Mouse (Mus musculus) cerebellum, adult 9-11 months (tissue): ENCODE measurements at regions not wholly inside any gene's neighbourhood (a gene's known extent, or its start where the extent isn't known, plus 50 kb on each side); places are given as distances from the start of the nearest gene placed in this dataset.

ENCODE experiments used
- DNase-seq: peaks from one replicate; pipeline ENCODE4 v3.0.0; 2022

- DNase-seq = no peak
Observed at GRCm38 (mm10) chr9:74342176-74342575, 232.0 kb downstream of the Wdr72 start.

- no peak for DNase-seq
Observed at GRCm38 (mm10) chr9:74345027-74345426, 234.9 kb downstream of the Wdr72 start.

- no peak for DNase-seq
Observed at GRCm38 (mm10) chr9:74348776-74349175, 238.6 kb downstream of the Wdr72 start.

GRCm38 (mm10) chr9:74365930-74366438 lies 255.8 kb downstream of the Wdr72 start:
- DNase-seq = no peak

GRCm38 (mm10) chr9:74376191-74376590 lies 266.0 kb downstream of the Wdr72 start:
- DNase-seq = no peak

DNA sequence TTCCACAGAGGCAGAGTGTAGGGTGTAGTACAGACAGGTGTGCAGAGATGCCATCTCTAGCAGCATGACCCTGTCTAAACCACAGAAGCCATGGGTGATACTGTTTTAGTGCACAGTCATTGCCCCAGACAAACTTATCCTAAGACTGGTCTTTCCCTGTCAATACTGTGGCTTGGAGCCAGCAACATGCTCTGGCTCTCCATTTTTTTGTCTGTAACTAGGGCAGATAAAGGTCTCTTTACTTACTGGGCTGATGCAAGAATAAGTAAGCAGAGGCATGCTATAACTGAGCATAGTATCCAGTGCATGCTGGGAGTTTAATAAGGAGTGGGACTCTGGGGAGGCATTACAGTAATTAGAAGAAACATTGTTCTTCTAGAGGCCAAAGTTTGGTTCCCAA lies 267.0 kb downstream of the Wdr72 start:
- no peak for DNase-seq

- DNase-seq = no peak
Observed at GRCm38 (mm10) chr9:74384206-74384896, 274.2 kb downstream of the Wdr72 start.

- no peak for DNase-seq
Observed at GRCm38 (mm10) chr9:74425594-74425993, 315.4 kb downstream of the Wdr72 start.

DNA sequence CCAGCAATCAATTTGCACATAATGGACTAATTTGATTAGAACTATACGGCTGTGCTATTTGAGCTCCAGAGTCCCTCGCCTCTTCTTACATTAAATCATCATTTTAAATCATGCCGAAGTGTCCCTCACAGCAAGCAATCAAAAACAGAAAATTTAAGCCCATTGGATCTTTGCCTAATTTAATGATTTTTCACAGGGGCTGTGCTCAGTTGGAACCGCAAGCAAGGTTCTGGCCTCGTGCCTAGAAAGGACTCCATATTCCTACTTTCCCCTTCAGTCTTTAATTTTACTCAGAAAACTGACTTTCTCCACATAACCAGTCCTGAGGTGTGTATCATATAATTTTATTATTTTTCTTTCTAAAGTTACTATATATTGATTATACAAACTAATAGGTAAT lies 339.8 kb downstream of the Wdr72 start:
- DNase-seq = no peak

- no peak for DNase-seq
Observed at GRCm38 (mm10) chr9:74461084-74461483, 350.9 kb downstream of the Wdr72 start.

DNA sequence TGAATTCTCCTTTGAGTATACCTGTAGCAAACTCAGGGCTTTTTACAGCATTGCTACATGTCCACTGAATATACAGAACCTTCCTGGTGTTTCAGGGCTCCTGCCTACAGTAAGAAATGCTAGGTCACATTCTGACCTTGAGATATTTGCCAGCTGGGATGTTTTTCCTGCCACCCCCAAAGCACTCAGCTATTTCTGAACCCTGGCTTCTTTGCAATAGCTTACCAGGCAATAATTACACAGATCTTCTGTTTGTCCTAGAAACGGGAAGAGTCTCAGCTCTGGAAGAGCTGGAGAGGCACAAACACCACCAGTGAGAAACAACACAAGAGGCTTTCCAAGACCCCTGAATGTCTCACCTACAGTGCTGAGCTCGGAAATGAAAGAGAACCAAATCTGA lies 366.7 kb downstream of the Wdr72 start:
- no peak for DNase-seq

DNA sequence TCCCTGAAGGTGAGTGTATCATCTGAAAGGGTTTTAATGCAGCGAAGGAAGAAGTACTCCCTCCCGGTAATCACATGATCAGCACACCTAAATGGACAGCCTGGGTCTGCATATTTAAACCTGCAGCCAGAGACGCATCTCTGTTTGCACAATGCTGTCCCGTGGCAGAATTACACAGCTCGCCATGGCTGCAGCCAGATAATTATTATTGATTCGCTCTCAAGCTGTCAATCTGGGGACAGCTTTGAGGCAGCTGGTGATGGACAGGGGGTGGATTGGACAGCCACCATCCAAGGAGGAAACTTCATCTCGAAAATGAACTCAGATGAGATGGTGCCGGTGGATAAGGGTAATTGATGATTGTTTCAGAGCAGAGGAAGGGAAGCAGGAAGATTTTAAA lies 369.1 kb downstream of the Wdr72 start:
- no peak for DNase-seq

DNA sequence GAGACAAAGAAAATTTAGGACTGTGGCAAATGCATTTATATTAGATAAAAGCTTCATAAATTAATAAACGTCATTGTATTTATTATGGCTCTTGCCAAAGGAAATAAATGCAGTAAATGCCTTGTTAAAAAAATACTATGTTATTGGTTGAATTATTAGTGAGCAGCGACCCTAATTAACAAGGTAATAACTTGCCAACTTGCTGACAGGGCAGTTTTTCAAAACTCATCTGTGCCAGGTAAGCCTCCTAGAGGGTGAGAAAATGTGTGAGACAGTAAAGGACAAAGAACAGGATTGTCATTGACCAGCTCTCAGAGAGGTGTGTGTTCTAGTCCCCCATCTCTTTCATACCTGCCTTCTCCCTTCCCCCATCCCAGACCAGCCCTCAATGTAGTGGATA lies 347.8 kb upstream of the Onecut1 start:
- no peak for DNase-seq

GRCm38 (mm10) chr9:74528550-74528949 lies 333.2 kb upstream of the Onecut1 start:
- DNase-seq = no peak

DNA sequence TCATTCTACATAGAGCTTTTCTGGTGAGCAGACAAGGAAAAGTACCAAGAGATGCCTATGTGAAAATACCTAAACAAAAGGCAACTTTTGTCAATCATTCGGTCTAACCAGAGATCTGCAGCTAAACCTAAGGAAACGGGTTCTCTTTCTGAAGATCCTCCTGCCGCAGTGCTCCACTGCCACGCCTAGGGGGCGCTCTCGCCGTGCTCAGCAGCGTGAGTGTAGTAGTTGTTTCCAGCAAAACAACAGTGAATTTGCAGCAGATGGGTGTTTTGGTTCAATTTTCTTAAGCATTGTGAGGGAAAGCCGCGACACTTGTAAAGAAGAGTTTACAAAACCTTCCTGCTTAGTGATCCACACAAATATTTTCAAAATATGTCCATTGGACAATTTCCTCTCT lies 331.4 kb upstream of the Onecut1 start:
- DNase-seq = peak; percentile 23

GRCm38 (mm10) chr9:74530748-74531147 lies 331.0 kb upstream of the Onecut1 start:
- DNase-seq = no peak

DNA sequence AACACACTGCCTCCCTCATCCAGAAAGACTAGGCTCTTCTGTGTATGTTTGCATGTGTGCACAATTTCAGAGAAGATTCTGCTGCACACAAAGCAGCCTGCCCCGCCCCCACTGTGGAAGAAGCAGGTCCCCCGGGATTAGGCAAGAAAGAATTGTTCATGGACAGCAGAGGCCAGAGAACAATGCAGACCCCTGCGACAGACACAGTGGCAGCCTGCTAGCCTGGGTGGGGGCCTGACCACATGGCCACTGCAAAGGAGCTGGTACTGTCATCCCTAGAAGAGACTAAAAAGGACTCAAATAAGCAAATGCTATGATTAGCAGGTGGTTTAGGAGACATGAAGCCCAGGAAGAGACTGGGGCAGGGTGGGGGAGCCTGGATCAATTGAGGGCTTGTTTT lies 329.7 kb upstream of the Onecut1 start:
- no peak for DNase-seq

- no peak for DNase-seq
Observed at GRCm38 (mm10) chr9:74534976-74535375, 326.7 kb upstream of the Onecut1 start.

GRCm38 (mm10) chr9:74556116-74556515 lies 305.6 kb upstream of the Onecut1 start:
- no peak for DNase-seq

GRCm38 (mm10) chr9:74592757-74593156 lies 269.0 kb upstream of the Onecut1 start:
- no peak for DNase-seq

DNA sequence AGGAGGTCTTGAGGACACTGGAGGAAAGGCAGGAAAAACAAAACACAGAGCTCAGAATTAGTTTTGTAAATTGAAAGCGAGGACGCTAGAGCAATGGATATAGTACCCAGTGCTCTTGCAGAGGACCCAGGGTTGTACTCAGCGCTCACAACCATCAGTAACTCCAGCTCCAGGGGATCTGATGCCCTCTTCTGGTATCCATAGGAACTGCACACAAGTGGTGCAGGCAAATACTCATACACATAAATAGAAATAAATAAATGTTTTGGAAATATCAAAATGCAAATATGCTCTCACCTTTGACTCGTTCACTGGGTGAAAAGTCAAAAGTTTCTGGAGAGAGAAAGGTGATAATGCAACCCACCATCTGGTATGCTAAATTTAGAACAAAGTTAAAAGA lies 267.8 kb upstream of the Onecut1 start:
- no peak for DNase-seq

GRCm38 (mm10) chr9:74604415-74604814 lies 257.3 kb upstream of the Onecut1 start:
- no peak for DNase-seq

- DNase-seq = no peak
Observed at GRCm38 (mm10) chr9:74621957-74622356, 239.8 kb upstream of the Onecut1 start.

- no peak for DNase-seq
Observed at GRCm38 (mm10) chr9:74645394-74645793, 216.3 kb upstream of the Onecut1 start.

DNA sequence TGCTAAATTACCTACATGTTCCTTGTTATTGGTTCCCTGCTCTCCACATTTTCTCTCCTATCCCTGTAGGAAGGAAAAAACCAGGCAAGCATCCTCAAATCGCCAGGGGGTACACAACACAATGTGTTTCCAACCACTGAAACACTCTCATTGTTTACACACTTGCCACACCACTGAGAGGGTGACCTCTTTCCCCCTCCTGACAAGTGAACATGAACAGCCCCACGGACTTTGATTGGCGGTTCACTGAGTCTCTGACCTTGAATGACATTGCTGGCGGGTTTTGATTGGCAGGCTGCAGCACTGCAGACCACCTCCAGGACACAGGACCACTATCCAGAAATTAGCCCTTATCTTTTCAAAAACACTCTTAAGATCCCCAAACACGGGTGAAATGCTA lies 211.7 kb upstream of the Onecut1 start:
- no peak for DNase-seq
